Mouse (Mus musculus) kidney, embryonic 14.5 days (tissue): ENCODE measurements around the gene Ift140. TPM values are rescaled to one million over a fixed set of nuclear protein-coding genes. Genes with fewer than 3 reads are reported as not detected.
A peak's percentile ranks its signal among the peaks of the same experiment; 100 is the strongest.

Source experiments
- ATAC-seq: fragments of 200-750 bp; cut with Nextera tagmentation; 2 replicates; pipeline ENCODE4 v1.8.0; 2017; ENCODE audit warnings: moderate number of reproducible peaks, mild to moderate bottlenecking, moderate TSS enrichment, moderate library complexity; ENCODE audit not compliant: low FRiP score, low TSS enrichment
- H3K27ac ChIP-seq: fragments of 300-500 bp; sonication (generic); 2 replicates; pipeline ENCODE4 v1.5.1; 2014; ENCODE audit warnings: low read depth, mild to moderate bottlenecking, low read length, moderate library complexity, mixed read lengths
- H3K27me3 ChIP-seq: fragments of 300-500 bp; sonication (generic); 2 replicates; pipeline ENCODE4 v1.6.1; 2014; ENCODE audit warnings: mild to moderate bottlenecking, low read length; ENCODE audit not compliant: control insufficient read depth, insufficient read depth
- H3K36me3 ChIP-seq: fragments of 300-500 bp; sonication (generic); 2 replicates; pipeline ENCODE4 v1.6.1; 2014; ENCODE audit warnings: low read length, mixed read lengths; ENCODE audit not compliant: control insufficient read depth, insufficient read depth
- H3K4me1 ChIP-seq: fragments of 300-500 bp; sonication (generic); 2 replicates; pipeline ENCODE4 v1.6.1; 2014; ENCODE audit warnings: low read length, mixed read lengths; ENCODE audit not compliant: control insufficient read depth, insufficient read depth
- H3K4me2 ChIP-seq: fragments of 300-500 bp; sonication (generic); replicated peaks from 2 replicates; pipeline ENCODE4 v1.6.1; 2014; ENCODE audit warnings: low read depth, mild to moderate bottlenecking, low read length
- H3K4me3 ChIP-seq: fragments of 300-500 bp; sonication (generic); 2 replicates; pipeline ENCODE4 v1.5.1; 2014; ENCODE audit warnings: mild to moderate bottlenecking, low read length
- H3K9ac ChIP-seq: fragments of 300-500 bp; sonication (generic); 2 replicates; pipeline ENCODE4 v1.6.1; 2014; ENCODE audit warnings: low read depth, mild to moderate bottlenecking, low read length, moderate library complexity
- H3K9me3 ChIP-seq: fragments of 300-500 bp; sonication (generic); 2 replicates; pipeline ENCODE4 v1.6.1; 2016; ENCODE audit warnings: low read length; ENCODE audit not compliant: control insufficient read depth
- WGBS: fragments of 180-500 bp; shearing (Covaris S2); extraction: QIAGEN DNeasy Blood & Tissue Kit; methylation state at CpG from one replicate; pipeline ENCODE4 v1.1.7; 2014; 5-methylcytosine and 5-hydroxymethylcytosine counted together
- polyA plus RNA-seq: library from polyadenylated mRNA; unstranded; fragments of >200 nt; fragmentation: Nextera tagmentation; extraction: Ambion mirVana; gene quantifications from 2 replicates; pipeline ENCODE4 v1.2.1, GENCODE M21; 2014

The Ift140 gene
- polyA plus RNA-seq: 15.5 and 23.6 TPM in 2 replicates

DNA sequence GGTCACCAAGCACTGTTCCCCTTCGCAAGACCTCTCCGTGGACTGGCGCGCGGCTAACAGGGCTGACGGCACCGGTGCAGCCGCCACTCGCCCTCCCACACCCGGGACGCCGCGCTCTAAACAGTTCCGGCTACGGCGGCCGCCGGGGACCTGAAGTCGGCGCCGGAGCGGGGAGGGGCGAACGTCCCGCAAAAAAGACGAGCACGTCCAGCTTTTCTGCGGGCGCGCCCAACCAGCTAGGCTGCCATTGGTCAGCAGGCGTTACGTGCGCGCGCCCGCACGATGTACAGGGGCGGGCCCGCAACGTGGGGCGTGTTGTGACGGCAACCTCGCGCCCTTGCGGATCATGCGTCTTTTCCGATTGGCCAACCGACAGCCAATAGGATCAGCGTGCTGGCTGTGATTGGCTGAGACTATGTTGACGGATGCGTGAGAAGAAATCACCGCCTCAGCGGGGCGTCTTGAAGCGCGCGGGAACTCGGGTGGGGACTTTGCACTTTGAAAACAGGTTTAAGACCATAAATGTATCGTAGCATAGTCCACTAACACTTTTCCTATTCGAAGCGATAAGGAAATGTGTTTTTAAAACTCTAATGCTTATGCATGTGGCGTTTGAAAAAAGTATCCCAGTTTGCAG is at the start of gene Ift140, which contains the start of gene Cramp1l:
Gene Ift140 (plus strand): TSS at position 431 of the 637 bp plus-strand sequence.
Gene Cramp1l (minus strand): TSS at position 134 of the 637 bp plus-strand sequence.
- H3K4me3 ChIP-seq: peak within 1 kb of the TSS; percentile 79
- peak within 1 kb of the TSS; percentile 82 for H3K27ac ChIP-seq
- peak within 1 kb of the TSS; percentile 96 for H3K9ac ChIP-seq
- under 1% methylated on average over 62 of the region's 62 CpGs for WGBS
- H3K36me3 ChIP-seq: peaks cover 20% of the 10 kb centered on the region
- H3K4me2 ChIP-seq: peak within 1 kb of the TSS; percentile 90
- no peaks in the 10 kb centered on the region for H3K27me3 ChIP-seq
- ATAC-seq: peak; percentile 98
- H3K4me1 ChIP-seq: peaks cover 14% of the 10 kb centered on the region; the same call in 1 of the 2 replicates
- no peaks in the 10 kb centered on the region for H3K9me3 ChIP-seq

DNA sequence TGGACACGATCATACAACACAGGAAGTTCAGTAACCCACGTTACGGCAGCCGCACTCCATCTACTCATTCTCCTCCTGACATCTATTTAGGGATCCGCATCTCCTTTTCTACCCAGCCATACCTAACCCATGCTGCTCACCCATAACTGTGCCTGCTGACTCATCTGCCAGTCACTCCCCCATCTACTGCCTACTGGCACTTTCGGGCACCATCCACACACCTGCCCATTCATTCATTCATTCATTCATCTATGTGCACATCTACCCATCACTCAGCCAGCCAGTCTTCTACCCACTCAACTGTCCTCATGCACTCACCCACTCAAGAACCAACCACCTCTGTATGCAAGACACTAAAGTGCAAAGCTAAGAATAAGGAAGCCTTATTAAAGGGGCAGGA is 28.7 kb upstream of the Ift140 start:
- no peak overlapping the region for H3K4me3 ChIP-seq
- no peaks in the 10 kb centered on the region for H3K27me3 ChIP-seq
- no peak for ATAC-seq
- H3K9ac ChIP-seq: no peak overlapping the region
- no peaks in the 10 kb centered on the region for H3K4me1 ChIP-seq
- H3K36me3 ChIP-seq: peaks cover 89% of the 10 kb centered on the region
- no peaks in the 10 kb centered on the region for H3K9me3 ChIP-seq
- no peak overlapping the region for H3K4me2 ChIP-seq
- H3K27ac ChIP-seq: no peak overlapping the region
- 92% methylated on average over 6 of the region's 6 CpGs for WGBS

DNA sequence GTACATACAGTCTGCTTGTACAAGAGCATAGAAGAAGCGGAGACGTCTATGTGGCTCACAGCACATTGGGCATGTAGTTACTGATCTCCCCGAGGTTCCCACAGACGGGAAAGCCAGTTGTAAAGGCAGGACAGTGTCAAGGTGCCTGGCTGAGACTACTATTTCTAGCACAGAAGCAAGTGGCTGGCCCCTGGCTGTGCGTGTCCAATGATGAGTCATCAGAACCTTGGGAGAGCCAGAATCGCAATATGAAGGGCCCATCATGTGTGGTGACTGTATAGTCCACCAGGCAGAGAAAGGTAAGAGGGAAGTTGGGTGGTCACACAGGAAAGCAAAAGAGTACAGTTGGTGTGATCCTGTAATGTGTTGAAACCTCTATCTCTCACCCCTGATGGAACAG is 21.2 kb upstream of the Ift140 start:
- Histone ChIP-seq H3K4me1 (no peaks in the 10 kb centered on the region), H3K4me2 (no peak overlapping the region), H3K27me3 (no peaks in the 10 kb centered on the region), H3K4me3 (no peak overlapping the region), H3K9me3 (no peaks in the 10 kb centered on the region), H3K9ac (no peak overlapping the region), H3K36me3 (peaks cover 89% of the 10 kb centered on the region), H3K27ac (no peak overlapping the region)
- no peak for ATAC-seq
- WGBS: 95% methylated on average over 6 of the region's 6 CpGs

DNA sequence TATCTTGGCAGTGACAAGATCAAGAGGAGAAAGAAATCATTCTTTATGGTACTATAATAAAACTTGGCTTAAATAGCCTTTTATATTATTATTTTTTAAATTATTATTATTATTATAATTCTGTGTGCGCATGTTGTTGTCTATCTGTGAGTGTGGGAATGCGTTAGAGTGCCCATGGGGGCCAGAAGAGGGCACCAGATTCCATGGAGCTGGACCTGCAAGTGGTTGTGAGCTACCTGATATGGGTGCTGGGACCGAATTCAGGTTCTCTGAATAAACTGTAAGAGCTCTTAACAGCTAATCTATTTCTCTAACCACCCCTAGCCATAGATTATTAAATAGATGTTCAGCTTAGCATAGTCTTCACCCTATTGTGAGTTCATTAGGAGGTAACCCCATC is 10.8 kb upstream of the Ift140 start:
- ATAC-seq: no peak
- 95% methylated on average over 3 of the region's 3 CpGs for WGBS
- Histone ChIP-seq H3K4me1 (no peaks in the 10 kb centered on the region), H3K27ac (no peak overlapping the region), H3K4me3 (no peak overlapping the region), H3K4me2 (no peak overlapping the region), H3K9ac (no peak overlapping the region), H3K9me3 (no peaks in the 10 kb centered on the region), H3K27me3 (no peaks in the 10 kb centered on the region), H3K36me3 (peaks cover 73% of the 10 kb centered on the region)

DNA sequence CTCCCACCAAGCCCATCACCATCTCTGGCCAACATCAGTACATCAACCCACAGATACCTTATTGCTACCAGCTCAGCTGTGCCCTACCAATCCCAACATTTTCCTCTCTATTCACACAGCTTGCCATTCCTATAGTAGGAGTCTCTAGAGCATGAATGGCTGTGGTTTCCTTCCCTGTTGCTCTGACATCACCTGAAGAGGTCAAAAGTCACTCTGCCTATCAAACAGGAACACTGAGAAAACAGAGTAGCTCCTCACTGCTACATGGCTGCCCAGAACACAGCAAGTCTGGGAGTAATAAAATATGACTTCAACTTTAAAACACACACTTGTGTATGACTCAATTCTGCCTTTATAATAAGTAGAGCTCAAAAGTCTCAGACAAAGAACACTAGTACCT is 8.4 kb upstream of the Ift140 start:
- Histone ChIP-seq H3K4me3 (no peak overlapping the region), H3K4me1 (no peaks in the 10 kb centered on the region), H3K9ac (no peak overlapping the region), H3K4me2 (no peak overlapping the region), H3K9me3 (no peaks in the 10 kb centered on the region), H3K36me3 (peaks cover 74% of the 10 kb centered on the region), H3K27me3 (no peaks in the 10 kb centered on the region), H3K27ac (no peak overlapping the region)
- ATAC-seq: no peak

DNA sequence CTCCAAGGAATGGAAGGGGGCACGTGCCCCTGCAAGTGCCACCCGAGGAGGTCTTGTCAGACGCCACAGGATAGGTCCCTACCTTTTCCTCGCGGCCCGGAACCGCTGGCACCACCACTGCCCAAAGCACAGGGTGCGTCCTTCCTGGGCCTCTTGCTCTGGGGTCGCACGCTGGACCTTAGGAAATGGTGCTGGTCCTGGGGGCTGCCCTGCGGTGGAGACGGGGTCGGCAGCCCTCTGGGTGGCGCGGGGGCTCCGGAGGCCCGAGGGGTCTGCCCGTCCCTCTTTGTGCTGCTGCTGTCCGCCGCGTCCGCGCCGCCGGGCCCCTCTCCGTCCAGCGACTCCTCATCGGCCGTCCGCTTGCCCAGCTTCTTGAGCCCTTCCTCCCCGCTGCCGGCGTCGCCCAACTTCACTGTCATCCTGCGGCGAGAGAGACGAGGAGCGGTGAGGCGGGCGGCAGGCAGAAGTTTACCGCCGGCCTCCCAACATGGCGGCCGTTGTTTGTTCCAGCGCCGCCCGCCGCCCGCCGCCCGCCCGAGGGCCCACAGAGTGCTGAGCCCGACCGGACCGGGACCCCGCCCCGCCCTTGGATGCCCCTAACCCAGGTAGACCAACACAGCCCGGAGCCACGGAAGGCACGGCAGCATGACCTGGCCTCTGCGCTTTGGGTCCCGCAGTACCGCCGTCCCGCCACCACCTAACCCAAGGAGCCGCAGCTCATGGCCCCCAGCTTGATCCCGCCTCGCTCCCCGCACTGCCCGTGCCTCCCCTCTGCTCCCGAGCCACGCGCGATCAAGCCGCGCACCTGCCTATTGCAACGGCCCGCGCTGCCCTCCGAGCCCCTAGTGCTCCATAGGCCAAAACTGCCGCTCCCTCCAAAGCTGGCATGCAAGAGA is 2.0 kb upstream of the Ift140 start:
- H3K9me3 ChIP-seq: no peaks in the 10 kb centered on the region
- H3K9ac ChIP-seq: peak overlapping the region; percentile 96
- under 1% methylated on average over 62 of the region's 81 CpGs for WGBS
- H3K27me3 ChIP-seq: no peaks in the 10 kb centered on the region
- ATAC-seq: no peak
- H3K36me3 ChIP-seq: peaks cover 33% of the 10 kb centered on the region
- H3K4me1 ChIP-seq: peaks cover 14% of the 10 kb centered on the region; the same call in 1 of the 2 replicates
- peak overlapping the region; percentile 90 for H3K4me2 ChIP-seq
- H3K27ac ChIP-seq: peak overlapping the region; percentile 81
- peak overlapping the region; percentile 79 for H3K4me3 ChIP-seq

DNA sequence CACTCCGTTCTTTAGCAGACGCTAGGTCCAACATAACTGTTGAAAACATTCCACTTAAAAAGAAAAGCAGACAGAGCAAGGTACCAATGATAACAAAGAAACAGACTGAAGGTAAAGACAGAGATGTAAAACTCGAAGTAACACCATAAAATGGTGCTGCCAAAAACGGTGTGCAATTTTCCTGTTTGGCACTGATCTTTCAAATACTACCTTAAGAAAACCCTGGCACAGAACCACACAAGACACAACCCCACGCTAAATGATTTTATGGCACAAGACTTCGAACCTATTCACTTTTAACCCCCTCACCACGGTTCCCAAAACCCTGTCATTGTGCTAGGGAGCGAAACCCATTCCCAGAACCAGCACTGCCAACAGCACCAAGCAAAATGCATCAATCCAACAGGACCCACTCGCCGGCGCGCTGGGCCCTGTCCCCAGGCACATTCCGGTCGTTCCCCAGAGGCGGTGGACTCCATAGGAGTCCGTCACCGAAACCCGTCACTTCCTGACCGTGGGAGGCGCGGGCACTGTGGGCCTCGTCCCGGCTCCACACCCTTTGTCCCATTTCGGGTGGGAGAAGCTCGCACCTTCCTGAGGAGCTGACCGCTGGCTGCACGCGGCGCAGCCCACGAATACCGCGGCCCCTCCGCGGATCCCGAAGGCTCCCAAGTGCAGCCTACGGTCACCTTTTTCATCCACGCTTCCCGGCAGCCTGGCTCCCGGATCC is 879 bp upstream of the Ift140 start:
- Histone ChIP-seq H3K4me3 (peak overlapping the region; percentile 79), H3K27me3 (no peaks in the 10 kb centered on the region)
- no peak for ATAC-seq

DNA sequence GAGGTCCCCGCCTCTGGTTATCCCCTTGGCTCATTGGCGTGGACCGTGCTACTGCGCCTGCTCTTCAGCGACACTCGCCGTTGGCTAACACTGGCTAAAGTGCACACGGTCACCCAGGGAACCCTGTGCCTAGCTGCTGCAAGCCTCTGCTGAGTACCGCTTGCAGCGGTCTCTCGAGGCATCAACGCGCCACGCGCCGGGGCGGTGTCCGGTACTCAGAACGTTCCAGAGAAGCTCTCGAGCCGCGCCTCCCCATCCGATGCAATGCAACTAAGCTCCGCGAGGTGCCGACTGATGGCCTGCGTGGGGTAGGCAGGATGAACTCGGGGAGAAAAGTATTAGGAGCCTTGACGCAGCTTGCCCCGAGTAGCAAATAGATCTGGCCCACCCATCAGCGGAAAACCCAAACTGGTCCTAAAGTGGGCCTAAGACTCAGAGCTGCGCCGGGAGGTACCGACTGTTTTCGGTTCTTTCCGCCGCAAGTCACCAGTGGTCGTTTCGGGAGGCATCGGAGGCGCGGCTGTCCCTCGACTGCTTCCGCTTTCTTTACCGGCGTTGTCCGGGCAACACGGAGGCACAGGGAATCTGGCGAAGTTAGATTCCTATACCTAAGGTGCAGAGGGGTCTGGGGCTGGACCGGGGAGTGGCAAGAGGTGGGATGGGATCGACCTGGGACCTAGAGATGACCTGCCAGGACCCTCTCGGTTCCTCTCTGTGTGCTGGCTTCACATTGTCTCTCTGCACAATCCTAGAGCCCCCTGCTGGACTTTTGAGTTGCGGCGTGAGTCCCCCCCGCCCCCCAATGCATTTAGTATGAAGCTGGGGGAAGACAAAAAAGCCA is 627 bp downstream of the Ift140 start:
- peak overlapping the region; percentile 82; the same call in 1 of the 2 replicates for H3K27ac ChIP-seq
- H3K9me3 ChIP-seq: no peaks in the 10 kb centered on the region
- WGBS: under 1% methylated on average over 55 of the region's 55 CpGs
- peaks cover 15% of the 10 kb centered on the region for H3K36me3 ChIP-seq
- peak overlapping the region; percentile 79 for H3K4me3 ChIP-seq
- H3K4me1 ChIP-seq: peaks cover 14% of the 10 kb centered on the region; the same call in 1 of the 2 replicates
- no peaks in the 10 kb centered on the region for H3K27me3 ChIP-seq
- peak overlapping the region; percentile 80 for H3K4me2 ChIP-seq
- ATAC-seq: peak; percentile 89
- peak overlapping the region; percentile 65 for H3K9ac ChIP-seq

More for the DNA sequence above, 879 bp upstream of the Ift140 start:
- no peaks in the 10 kb centered on the region for H3K9me3 ChIP-seq
- H3K36me3 ChIP-seq: peaks cover 28% of the 10 kb centered on the region
- peak overlapping the region; percentile 66 for H3K27ac ChIP-seq
- H3K4me2 ChIP-seq: peak overlapping the region; percentile 90
- peak overlapping the region; percentile 96 for H3K9ac ChIP-seq
- H3K4me1 ChIP-seq: peaks cover 14% of the 10 kb centered on the region; the same call in 1 of the 2 replicates
- under 1% methylated on average over 39 of the region's 39 CpGs for WGBS
